Mouse (Mus musculus) small intestine, adult 2 months (tissue): ENCODE results near the gene Taf10. TPM values are rescaled to one million over a fixed set of nuclear protein-coding genes. Genes with fewer than 3 reads are reported as not detected.

Experiments used
- H3K27ac ChIP-seq: fragments of 200-500 bp; 2 replicates; pipeline ENCODE4 v1.5.1; 2012; ENCODE audit warnings: low read depth, low read length, control low read depth, inconsistent platforms; ENCODE audit not compliant: insufficient read depth
- H3K27me3 ChIP-seq: fragments of 200-500 bp; 2 replicates; pipeline ENCODE4 v1.6.1; 2012; ENCODE audit warnings: mild to moderate bottlenecking, moderate library complexity, low read length, inconsistent platforms; ENCODE audit not compliant: control insufficient read depth, insufficient read depth
- H3K36me3 ChIP-seq: fragments of 200-500 bp; 2 replicates; pipeline ENCODE4 v1.6.1; 2012; ENCODE audit warnings: mild to moderate bottlenecking, low read length, control low read depth, inconsistent platforms; ENCODE audit not compliant: control insufficient read depth, insufficient read depth
- H3K4me1 ChIP-seq: fragments of 200-500 bp; 2 replicates; pipeline ENCODE4 v1.6.1; 2012; ENCODE audit warnings: low read length, inconsistent platforms, mixed read lengths; ENCODE audit not compliant: control insufficient read depth, insufficient read depth, insufficient read length
- H3K4me3 ChIP-seq: fragments of 200-500 bp; 2 replicates; pipeline ENCODE4 v1.5.1; 2012; ENCODE audit warnings: low read depth, mild to moderate bottlenecking, control low read depth, inconsistent platforms, low read length, moderate library complexity
- CTCF ChIP-seq: fragments of 200-500 bp; IDR thresholded peaks from 2 replicates; pipeline ENCODE4 v1.5.1; 2012; ENCODE audit warnings: low read depth, mild to moderate bottlenecking, control low read depth, inconsistent platforms, low read length, moderate library complexity, mixed read lengths; ENCODE audit not compliant: insufficient replicate concordance, insufficient read length; ENCODE audit errors: extremely low read depth
- POLR2A ChIP-seq: fragments of 200-500 bp; IDR thresholded peaks from 2 replicates; pipeline ENCODE4 v1.6.1; 2012; ENCODE audit warnings: low read depth, mild to moderate bottlenecking, control low read depth, inconsistent platforms, low read length, moderate library complexity
- WGBS: fragments of 180-500 bp; shearing (Covaris S2); methylation state at CpG from one replicate; pipeline ENCODE4 v1.1.7; 2018; 5-methylcytosine and 5-hydroxymethylcytosine counted together
- polyA plus RNA-seq: library from polyadenylated mRNA; depleted of rRNA; stranded (reverse); fragments of >200 nt; gene quantifications from 2 replicates; pipeline ENCODE4 v1.2.3, GENCODE M21; 2012

The Taf10 gene
- polyA plus RNA-seq, 1 experiment: 599 TPM

- Histone ChIP-seq H3K27me3 (no peaks in the 10 kb centered on the region), H3K4me1 (no peaks in the 10 kb centered on the region; the same call in 1 of the 2 replicates), H3K27ac (no peak overlapping the region), H3K4me3 (no peak overlapping the region), H3K36me3 (no peaks in the 10 kb centered on the region)
- 93% methylated on average over 15 of the region's 15 CpGs for WGBS
- TF ChIP-seq CTCF: no peak
- TF ChIP-seq POLR2A: no peak
Measured at GRCm38 (mm10) chr7:105772331-105772730, 28.2 kb upstream of the Taf10 start.

GRCm38 (mm10) chr7:105769959-105770358 lies 25.8 kb upstream of the Taf10 start:
- no peaks in the 10 kb centered on the region for H3K36me3 ChIP-seq
- TF ChIP-seq POLR2A (no peak), CTCF (no peak)

GRCm38 (mm10) chr7:105767729-105768165 lies 23.6 kb upstream of the Taf10 start:
- no peak overlapping the region for H3K4me3 ChIP-seq
- no peaks in the 10 kb centered on the region for H3K27me3 ChIP-seq
- WGBS: 42% methylated on average over 6 of the region's 6 CpGs
- no peaks in the 10 kb centered on the region; the same call in 1 of the 2 replicates for H3K4me1 ChIP-seq
- peak overlapping the region; percentile 4; the same call in 1 of the 2 replicates for H3K27ac ChIP-seq
- TF ChIP-seq CTCF: no peak
- TF ChIP-seq POLR2A: no peak
- no peaks in the 10 kb centered on the region for H3K36me3 ChIP-seq

More at GRCm38 (mm10) chr7:105769959-105770358, 25.8 kb upstream of the Taf10 start:
- 79% methylated on average over 3 of the region's 3 CpGs for WGBS
- Histone ChIP-seq H3K27ac (no peak overlapping the region), H3K4me1 (no peaks in the 10 kb centered on the region; the same call in 1 of the 2 replicates), H3K4me3 (no peak overlapping the region), H3K27me3 (no peaks in the 10 kb centered on the region)

GRCm38 (mm10) chr7:105764331-105764730 lies 20.2 kb upstream of the Taf10 start:
- no peak overlapping the region for H3K4me3 ChIP-seq
- TF ChIP-seq CTCF: no peak
- no peak for TF ChIP-seq POLR2A
- no peak overlapping the region for H3K27ac ChIP-seq
- no peaks in the 10 kb centered on the region; the same call in 1 of the 2 replicates for H3K4me1 ChIP-seq
- H3K27me3 ChIP-seq: peaks cover 6% of the 10 kb centered on the region; the same call in 1 of the 2 replicates
- 93% methylated on average over 11 of the region's 11 CpGs for WGBS
- no peaks in the 10 kb centered on the region for H3K36me3 ChIP-seq

- H3K27ac ChIP-seq: no peak overlapping the region
- no peaks in the 10 kb centered on the region for H3K36me3 ChIP-seq
- peaks cover 6% of the 10 kb centered on the region; the same call in 1 of the 2 replicates for H3K27me3 ChIP-seq
- TF ChIP-seq CTCF: no peak
- TF ChIP-seq POLR2A: no peak
- H3K4me1 ChIP-seq: no peaks in the 10 kb centered on the region
- WGBS: 47% methylated on average over 55 of the region's 55 CpGs
- peak overlapping the region; percentile 25 for H3K4me3 ChIP-seq
Measured at GRCm38 (mm10) chr7:105762517-105763270, 18.5 kb upstream of the Taf10 start.

- Histone ChIP-seq H3K4me1 (no peaks in the 10 kb centered on the region), H3K36me3 (no peaks in the 10 kb centered on the region), H3K4me3 (peak overlapping the region; percentile 25; the same call in 1 of the 2 replicates), H3K27ac (no peak overlapping the region), H3K27me3 (peaks cover 6% of the 10 kb centered on the region; the same call in 1 of the 2 replicates)
- TF ChIP-seq CTCF: no peak
- no peak for TF ChIP-seq POLR2A
- 28% methylated on average over 51 of the region's 51 CpGs for WGBS
Measured at GRCm38 (mm10) chr7:105761813-105762484, 17.8 kb upstream of the Taf10 start.

- TF ChIP-seq CTCF: no peak
- no peak for TF ChIP-seq POLR2A
- Histone ChIP-seq H3K27ac (no peak overlapping the region), H3K4me3 (no peak overlapping the region), H3K36me3 (peaks cover 3% of the 10 kb centered on the region; the same call in 1 of the 2 replicates), H3K27me3 (no peaks in the 10 kb centered on the region), H3K4me1 (peaks cover 3% of the 10 kb centered on the region)
- WGBS: 88% methylated on average over 10 of the region's 10 CpGs
Measured at GRCm38 (mm10) chr7:105753281-105753680, 9.1 kb upstream of the Taf10 start.
